Mouse (Mus musculus) E14TG2a.4 (cell line): ENCODE data around the gene Dkk3.

ENCODE experiments used
- CTCF ChIP-seq: conservative IDR thresholded peaks from 2 replicates; pipeline ENCODE4 v1.5.1; 2014; ENCODE audit warnings: low read length
- NANOG ChIP-seq: IDR thresholded peaks from 2 replicates; pipeline ENCODE4 v1.6.1; 2014; ENCODE audit warnings: borderline replicate concordance, low read length, mixed read lengths
- POU5F1 ChIP-seq: IDR thresholded peaks from 2 replicates; pipeline ENCODE4 v1.6.1; 2014; ENCODE audit warnings: low read length, borderline replicate concordance

DNA sequence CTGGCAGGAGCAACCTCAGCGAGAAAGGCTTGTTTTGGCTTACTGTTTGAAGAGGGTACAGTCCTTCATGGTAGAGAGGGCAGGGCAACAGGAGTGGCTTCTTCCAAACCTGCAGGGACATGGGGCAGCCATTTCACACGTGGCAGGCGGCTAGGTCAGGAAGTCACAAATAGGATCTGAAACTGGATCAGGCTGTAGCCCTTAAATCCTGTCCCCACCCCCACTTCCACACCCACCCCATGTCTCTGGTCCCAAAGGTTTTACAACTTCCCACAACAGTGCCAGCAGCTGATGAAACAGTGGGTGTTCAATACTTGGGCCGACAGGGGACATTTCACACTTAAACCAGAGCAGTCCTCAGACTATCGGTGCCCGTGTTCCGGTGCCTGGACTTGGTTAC is 28.0 kb upstream of the Dkk3 start:
- no peak for TF ChIP-seq CTCF
- no peak for TF ChIP-seq POU5F1
- no peak for TF ChIP-seq NANOG
